Mouse (Mus musculus): ENCODE measurements around the gene Bax. TPM values are rescaled to one million over a fixed set of nuclear protein-coding genes. Genes with fewer than 3 reads are reported as not detected.
"Not testable (repeated sequence)": the region's sequence is repeated elsewhere in the genome, so short reads cannot be mapped to it uniquely, and the experiment has no call there.

The Bax gene
- total RNA-seq, 2 experiments from 2014 or later: 10.1 to 10.3 TPM

- ATAC-seq (replicated peaks; ENCODE audit: low FRiP score, poor library complexity, severe bottlenecking): not testable (repeated sequence)
These were observed 18.3 kb upstream of the Bax start for GRCm38 (mm10) chr7:45484985-45485384.

GRCm38 (mm10) chr7:45482166-45482565 is 15.5 kb upstream of the Bax start:
- ATAC-seq (replicated peaks; ENCODE audit: low FRiP score, poor library complexity, severe bottlenecking): no peak

- peak; percentile 90 for ATAC-seq (replicated peaks; ENCODE audit: low FRiP score, poor library complexity, severe bottlenecking)
These were observed 14.8 kb upstream of the Bax start, which contains the start of gene Tulp2 for GRCm38 (mm10) chr7:45481374-45481927. Gene Tulp2 (plus strand): TSS chr7:45481877.

GRCm38 (mm10) chr7:45480310-45480709 is 13.6 kb upstream of the Bax start:
- ATAC-seq (replicated peaks; ENCODE audit: low FRiP score, poor library complexity, severe bottlenecking): not testable (repeated sequence)

GRCm38 (mm10) chr7:45478774-45479173 is 12.1 kb upstream of the Bax start:
- ATAC-seq (replicated peaks; ENCODE audit: low FRiP score, poor library complexity, severe bottlenecking): no peak

- peak; percentile 84 for ATAC-seq (replicated peaks; ENCODE audit: low FRiP score, poor library complexity, severe bottlenecking)
These were observed 10.3 kb upstream of the Bax start for GRCm38 (mm10) chr7:45477003-45477402.

GRCm38 (mm10) chr7:45476453-45476852 is 9.8 kb upstream of the Bax start:
- no peak for ATAC-seq (replicated peaks; ENCODE audit: low FRiP score, poor library complexity, severe bottlenecking)

- ATAC-seq (replicated peaks; ENCODE audit: low FRiP score, poor library complexity, severe bottlenecking): no peak
These were observed 8.7 kb upstream of the Bax start for GRCm38 (mm10) chr7:45475291-45475969.

GRCm38 (mm10) chr7:45470869-45471268 is 4.2 kb upstream of the Bax start:
- ATAC-seq (replicated peaks; ENCODE audit: low FRiP score, poor library complexity, severe bottlenecking): peak; percentile 72

- ATAC-seq (replicated peaks; ENCODE audit: low FRiP score, poor library complexity, severe bottlenecking): peak; percentile 37
These were observed 482 bp upstream of the Bax start for GRCm38 (mm10) chr7:45467090-45467670.

- ATAC-seq (replicated peaks; ENCODE audit: low FRiP score, poor library complexity, severe bottlenecking): no peak
These were observed 1.1 kb downstream of the Bax start for GRCm38 (mm10) chr7:45465549-45465948.

- no peak for ATAC-seq (replicated peaks; ENCODE audit: low FRiP score, poor library complexity, severe bottlenecking)
These were observed 1.6 kb downstream of the Bax start for GRCm38 (mm10) chr7:45465112-45465511.

GRCm38 (mm10) chr7:45463987-45464778 is 2.5 kb downstream of the Bax start:
- no peak for ATAC-seq (replicated peaks; ENCODE audit: low FRiP score, poor library complexity, severe bottlenecking)

- not testable (repeated sequence) for ATAC-seq (replicated peaks; ENCODE audit: low FRiP score, poor library complexity, severe bottlenecking)
These were observed 3.8 kb downstream of the Bax start for GRCm38 (mm10) chr7:45462868-45463267.

- ATAC-seq (replicated peaks; ENCODE audit: low FRiP score, poor library complexity, severe bottlenecking): no peak
These were observed 4.4 kb downstream of the Bax start for GRCm38 (mm10) chr7:45462325-45462724.

- no peak for ATAC-seq (replicated peaks; ENCODE audit: low FRiP score, poor library complexity, severe bottlenecking)
These were observed 4.9 kb downstream of the Bax start for GRCm38 (mm10) chr7:45461781-45462180.

GRCm38 (mm10) chr7:45461326-45461725 is 5.4 kb downstream of the Bax start:
- peak; percentile 31 for ATAC-seq (replicated peaks; ENCODE audit: low FRiP score, poor library complexity, severe bottlenecking)

- peak; percentile 81 for ATAC-seq (replicated peaks; ENCODE audit: low FRiP score, poor library complexity, severe bottlenecking)
These were observed 5.8 kb downstream of the Bax start for GRCm38 (mm10) chr7:45460860-45461314.

- peak; percentile 25 for ATAC-seq (replicated peaks; ENCODE audit: low FRiP score, poor library complexity, severe bottlenecking)
These were observed 6.3 kb downstream of the Bax start for GRCm38 (mm10) chr7:45460377-45460776.

GRCm38 (mm10) chr7:45459564-45460140 is 7.0 kb downstream of the Bax start, which contains the start of gene Ftl1:
Gene Ftl1 (minus strand): TSS chr7:45459884.
- peak; percentile 88 for ATAC-seq (replicated peaks; ENCODE audit: low FRiP score, poor library complexity, severe bottlenecking)

All from erythroid progenitor cell, adult 5-6 weeks (primary cell).